Mouse (Mus musculus) kidney, adult 9 months (tissue): ENCODE data around the gene Gnaq.

Experiments
- DNase-seq: peaks from one replicate; pipeline ENCODE4 v3.0.0; 2022

The Gnaq gene

DNA sequence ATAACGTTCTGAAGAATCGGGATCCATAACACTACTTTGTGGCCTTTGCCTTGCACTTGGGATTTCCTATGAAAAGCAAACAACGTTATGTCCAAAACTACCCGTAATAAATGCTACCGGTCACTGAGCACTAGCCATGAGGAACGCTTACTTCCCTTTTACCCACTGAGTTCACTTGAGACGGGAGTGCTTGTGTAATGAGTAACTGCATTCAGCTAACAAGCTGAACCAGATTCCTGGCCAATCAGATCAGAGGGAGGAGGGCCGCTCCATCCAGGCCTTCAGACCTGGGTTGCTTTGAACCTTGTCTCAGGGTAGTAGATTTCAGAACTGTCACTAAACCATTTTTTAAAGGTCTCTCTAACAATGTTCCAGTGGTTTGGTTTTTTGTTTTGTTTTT is 193.3 kb downstream of the Gnaq start:
- peak; percentile 94 for DNase-seq

DNA sequence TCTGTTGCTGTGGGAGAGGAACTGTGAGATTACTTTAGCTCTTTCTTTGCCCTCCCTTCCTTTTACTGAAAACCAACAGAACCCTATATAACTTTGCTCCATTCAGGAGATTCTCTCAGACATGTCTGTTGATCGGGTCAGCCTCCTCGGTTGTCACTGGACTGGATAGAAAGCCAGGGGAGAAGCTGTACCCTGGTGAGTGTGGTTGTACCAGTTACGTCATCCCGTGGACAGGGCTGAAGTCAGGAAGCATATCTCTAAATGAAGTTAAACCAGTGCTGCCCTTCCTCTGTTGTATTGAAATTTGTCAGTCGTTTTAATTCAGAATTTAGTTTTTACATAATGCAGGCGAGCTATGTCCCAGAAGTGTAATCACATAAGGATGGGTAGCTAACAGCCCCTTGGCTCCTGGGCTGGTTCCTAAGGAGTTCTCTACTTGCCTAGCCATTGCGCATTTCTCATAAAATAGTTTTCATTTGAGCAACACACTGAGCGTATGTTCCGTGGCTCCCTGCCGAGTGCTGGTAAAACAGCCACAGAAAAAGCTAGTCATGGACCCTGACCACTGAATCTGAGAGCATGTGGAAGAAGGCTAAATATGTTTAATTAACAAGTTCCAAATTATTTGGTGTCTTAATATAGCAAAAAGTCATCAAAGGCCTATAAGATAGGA is 194.9 kb downstream of the Gnaq start:
- no peak for DNase-seq

DNA sequence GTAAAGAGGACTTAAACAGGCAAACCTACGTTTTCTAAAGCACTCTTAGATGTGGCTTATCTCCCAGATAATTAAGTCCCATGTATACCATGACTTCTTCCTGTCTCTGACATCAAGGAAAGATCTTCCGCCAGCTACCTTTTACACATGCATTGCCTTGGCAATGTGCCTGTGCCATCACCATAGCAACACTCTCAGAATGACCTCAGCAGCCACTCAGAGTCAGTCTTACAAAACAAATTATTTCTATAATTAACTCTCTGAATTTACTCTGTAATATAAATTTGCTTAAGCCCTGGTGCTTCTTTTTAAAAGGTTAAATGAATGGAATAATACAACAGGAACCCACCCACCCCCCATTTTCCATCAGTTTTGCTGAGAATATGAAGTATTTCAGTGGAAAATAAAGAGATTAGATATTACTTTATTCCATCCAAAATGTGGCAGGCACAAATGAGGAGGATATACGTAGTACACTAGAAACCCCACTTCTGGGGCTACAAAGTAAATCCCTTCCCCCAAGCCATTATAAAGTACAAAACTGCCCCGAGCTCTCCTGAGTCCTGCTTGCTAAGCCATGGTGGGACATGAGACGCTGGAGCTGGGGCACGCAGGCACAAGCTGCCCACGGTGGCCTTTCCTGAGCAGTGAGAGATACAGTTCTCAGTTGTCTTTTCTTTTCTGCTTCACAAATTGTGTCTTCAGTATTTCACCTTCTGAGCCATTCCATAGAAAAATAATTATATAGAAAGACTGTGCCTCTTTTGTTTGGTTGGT is 195.6 kb downstream of the Gnaq start:
- peak; percentile 80 for DNase-seq

DNA sequence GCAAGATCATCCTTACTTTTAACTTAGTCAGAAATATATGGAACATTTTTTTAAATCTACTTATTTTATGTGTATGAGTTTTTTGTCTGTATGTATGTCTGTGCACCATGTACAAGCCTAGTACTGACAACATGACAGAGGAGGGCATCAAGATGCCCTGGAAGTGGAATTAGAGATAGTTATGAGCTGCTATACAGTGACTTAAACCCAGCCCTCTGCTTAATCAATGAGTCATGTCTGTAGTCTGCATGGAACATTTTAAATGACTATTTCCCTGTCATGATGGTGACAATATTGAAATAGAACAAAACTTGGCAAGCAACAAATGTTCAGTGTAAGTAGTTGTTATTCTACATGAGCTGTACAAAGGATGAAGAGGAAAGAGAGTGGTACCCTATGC is 196.4 kb downstream of the Gnaq start:
- no peak for DNase-seq

DNA sequence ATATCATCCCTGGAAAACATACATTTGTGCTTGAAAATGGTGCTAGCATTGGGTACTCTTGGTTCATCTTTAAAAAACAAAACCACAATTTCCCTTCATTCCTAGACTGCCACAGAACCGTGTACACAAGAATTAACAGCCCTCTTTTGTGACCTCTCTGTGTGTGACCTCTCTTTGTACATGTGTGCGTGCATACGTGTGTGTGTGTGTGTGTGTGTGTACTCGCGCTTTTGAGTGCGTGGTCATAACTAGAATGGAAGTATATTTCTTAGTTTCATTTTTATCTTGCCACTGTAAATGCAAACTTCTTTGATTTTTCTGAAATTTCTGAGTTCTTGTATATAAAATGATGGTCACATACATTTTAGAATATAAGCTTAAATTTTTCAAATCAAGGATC is 197.0 kb downstream of the Gnaq start:
- DNase-seq, result no peak

DNA sequence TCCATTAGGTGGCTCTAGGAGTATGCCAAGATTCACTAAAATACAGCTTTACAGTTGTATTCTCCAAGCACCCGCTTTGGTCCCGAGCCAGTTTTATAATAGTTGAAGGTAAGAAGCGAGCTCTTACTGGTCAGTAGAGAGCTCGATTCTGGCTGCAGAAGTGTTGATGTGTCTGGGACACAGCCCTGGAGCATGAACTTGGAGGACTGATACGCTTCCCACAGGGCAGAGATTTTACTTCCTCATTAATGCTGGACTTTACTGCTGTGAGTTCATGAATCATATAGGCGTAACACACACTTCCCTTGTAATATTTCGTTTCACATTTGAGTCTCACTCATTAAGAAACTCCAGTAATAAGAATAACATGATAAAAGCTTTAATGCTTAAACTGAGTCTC is 197.5 kb downstream of the Gnaq start:
- no peak for DNase-seq

DNA sequence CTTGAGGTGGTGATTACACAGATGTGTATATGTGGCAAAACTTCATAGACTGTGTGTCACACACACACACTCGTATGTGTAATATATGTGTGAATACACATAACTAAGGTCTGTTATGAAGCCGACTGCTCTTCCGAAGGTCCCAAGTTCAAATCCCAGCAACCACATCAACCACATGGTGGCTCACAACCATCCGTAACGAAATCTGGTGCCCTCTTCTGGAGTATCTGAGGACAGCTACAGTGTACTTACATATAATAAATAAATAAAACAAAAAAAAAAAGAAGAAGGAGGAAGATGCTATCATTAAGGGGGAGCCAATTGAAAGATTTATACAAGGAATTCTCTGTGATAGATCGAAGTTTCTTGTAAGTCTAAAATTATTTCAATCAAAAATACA is 198.4 kb downstream of the Gnaq start:
- DNase-seq, result no peak

DNA sequence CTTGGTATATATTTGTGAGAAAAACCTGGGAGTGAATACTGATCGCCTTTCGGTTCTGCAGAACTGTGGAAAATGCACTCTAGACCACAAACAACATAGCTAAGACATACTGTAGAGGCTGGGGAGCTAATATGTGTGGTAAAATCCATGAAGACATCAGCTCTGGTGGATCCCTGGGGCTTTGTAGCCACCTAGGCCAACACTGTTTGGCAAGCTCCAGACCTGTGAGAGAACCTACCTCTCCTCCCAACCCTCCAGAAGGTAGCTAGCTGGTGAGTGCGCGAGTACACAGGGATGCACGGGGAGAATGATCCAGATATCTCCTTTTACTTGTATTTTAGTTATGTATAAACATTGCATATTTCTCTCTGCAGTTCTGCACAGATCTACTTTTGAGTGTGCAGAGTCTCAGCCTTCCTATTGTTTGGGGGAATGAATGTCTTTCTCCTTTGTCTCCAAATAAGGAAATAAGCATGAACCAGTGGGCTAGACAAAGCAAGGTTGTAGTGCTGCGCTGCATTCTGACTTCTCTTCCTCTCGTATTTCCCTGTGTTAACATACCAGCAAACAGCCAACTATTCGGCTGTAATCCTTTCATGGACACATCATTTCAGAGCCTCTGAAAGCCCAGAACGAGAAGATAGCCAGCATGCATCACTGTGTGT is 205.4 kb downstream of the Gnaq start:
- no peak for DNase-seq

DNA sequence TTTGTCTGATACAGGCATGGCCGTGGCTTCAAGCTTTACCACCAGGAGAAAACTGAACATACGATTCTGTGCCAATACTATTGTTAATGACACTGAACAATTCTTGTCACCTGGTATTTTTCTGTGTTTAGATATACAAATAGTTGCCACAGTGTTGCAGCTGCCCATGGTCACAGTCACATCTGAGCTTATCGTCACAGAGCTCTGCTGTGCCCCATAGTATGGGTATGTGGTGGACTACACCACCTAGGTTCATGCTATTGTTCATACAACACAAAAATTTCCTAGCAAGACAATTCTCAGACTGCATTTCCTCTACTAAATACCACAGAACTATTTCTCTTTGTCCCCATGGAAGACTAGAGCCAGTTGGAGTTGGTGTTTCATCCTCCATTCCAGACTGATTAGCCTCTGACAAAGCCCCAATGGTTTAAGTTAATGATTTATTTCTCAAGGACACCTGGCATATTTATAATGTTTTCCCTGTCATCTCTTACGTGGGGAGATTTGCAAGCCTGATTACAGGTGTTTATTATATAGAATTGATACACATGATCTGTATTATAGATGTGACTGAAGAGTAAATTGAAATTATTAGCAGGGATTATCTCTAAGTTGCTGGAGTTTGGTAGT is 207.4 kb downstream of the Gnaq start:
- DNase-seq, result no peak

DNA sequence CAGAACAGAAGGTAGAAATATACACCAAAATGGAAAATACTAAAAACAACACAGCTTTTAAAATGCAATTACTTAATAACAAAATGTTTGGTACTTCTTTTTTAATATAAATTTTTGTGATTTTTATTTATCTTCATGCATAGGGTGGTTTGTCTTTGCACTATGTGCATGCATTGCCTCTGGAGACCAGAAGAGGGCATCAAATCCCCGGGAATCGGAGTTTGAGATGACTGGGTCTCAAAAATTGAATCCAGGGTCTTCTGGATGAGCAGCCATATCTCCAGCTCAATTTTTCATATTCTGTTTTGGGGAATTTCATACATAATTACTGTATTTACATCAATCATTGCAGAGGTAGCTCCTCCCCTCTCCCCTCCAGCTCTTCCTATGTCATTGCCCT is 210.1 kb downstream of the Gnaq start:
- no peak for DNase-seq

DNA sequence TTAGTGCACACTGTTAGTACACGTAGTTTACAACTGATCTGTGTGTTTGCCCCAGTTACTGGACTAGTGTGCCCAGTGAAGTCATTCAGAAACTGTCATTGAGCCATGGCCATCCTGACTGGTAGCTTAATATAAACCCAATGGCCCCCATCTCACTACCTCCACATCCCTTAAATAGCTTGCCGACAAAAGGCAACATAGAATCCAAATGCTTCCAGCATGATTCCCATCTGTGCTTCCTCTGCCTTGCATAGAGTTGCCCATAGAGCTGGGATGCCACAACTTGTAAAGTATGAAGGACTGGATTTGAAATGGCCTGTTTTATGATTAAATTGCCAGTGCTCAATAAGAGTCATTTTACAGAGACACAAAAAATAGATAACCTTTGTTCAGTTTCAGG is 212.9 kb downstream of the Gnaq start:
- DNase-seq, result no peak

DNA sequence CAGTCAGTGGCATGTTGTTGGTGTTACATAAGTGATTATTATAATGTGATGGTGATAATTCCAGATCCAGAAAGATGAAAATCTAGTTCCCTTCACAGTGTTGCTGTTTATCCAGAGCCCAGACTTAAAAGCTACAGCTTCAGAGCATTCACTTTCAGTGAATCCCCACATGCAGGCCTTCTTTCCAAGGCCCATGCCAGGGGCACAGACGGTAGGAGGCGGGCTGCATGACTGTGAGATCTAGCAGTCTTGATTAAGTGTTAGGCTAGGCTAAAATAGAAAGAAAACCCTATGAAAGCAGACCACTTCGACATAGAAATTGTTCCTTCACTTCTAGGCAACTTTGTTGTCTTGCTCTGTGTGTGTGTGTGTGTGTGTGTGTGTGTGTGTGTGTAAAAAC is 214.4 kb downstream of the Gnaq start:
- no peak for DNase-seq

DNA sequence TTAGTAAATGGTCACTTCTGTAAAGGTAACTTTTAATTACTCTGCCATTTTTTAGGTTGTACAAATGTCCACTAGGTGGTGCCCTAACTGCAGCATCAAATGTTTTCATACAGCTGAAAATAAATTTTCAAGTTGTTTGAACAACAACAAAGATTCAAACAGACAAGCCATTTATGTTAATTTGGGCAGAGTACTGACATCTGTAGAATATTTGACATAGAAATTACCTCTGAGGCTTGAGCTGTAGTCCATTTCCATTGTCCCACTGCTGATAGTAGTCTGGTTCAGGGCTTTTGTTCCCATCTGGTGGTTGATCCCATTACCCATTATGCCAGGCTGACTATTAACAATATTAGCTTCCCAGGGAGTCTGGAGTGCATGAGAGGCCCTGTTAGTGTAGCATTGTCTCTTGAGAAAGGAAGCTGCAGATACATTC is 221.1 kb downstream of the Gnaq start:
- DNase-seq, result peak; percentile 62

DNA sequence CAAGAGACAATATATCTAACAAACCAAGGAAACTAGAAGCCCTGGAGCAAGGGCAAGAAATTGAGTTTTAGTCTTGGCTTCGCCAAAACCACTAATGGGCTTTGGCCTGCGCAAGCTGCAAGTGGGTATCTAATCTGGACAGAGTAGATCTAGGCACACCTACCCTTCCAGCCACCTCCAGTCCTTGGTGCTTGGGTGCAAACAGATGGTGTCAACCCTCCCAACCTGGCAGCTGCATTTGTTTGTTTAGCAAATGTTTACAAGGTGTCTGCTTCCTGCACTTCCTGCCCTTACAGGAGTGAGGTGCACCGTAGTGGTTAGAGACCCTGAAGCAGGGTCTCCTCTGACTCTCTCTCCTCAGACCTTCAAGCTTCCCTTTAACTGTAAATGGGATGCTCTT is 225.5 kb downstream of the Gnaq start:
- no peak for DNase-seq

DNA sequence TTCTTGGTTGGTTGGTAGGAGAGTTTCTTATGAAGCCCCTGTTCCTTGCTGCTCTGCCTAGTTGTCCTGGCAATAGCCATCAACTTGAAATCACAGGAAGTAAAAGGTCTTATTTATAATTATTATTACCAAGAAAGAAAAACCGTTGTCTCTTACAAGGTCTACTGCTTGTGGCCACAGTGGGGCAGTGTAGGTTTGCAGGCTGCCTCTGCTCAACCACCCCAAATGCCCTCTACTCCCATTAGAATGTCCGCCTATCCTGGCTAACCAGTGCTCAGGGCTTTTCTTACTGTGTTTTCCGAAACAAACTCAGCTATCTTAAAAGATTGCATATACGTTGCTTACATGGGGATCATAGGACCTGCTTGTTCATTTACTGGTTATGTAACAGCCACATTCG is 226.3 kb downstream of the Gnaq start:
- DNase-seq, result peak; percentile 58

DNA sequence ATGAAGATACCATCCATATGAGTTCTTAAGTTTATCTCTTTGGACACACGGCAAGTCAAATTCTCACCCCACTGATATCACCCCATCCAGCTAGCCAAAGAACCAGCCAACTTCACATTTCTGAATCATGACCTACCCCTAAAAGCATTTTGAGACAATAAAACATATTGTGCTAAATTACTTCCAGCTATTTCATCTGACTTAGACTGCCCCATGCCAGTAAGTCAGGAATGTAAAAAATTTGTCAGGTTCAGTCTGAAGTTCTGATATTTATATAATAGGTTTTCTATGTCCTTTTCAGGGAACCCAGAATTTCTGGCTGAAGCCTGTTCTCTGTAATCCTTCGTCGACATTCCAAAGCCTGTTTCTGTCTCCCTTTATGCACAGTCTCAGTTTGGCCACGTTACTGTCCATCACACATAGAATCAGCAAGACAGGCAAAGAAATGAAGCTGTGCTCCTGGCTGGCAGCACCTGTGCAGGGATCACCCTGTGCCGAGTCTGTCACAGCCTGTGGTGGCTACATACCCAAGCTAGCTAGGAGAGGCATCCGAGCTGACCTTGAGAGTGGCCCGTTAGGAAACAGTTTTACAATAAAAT is 233.9 kb downstream of the Gnaq start:
- no peak for DNase-seq

DNA sequence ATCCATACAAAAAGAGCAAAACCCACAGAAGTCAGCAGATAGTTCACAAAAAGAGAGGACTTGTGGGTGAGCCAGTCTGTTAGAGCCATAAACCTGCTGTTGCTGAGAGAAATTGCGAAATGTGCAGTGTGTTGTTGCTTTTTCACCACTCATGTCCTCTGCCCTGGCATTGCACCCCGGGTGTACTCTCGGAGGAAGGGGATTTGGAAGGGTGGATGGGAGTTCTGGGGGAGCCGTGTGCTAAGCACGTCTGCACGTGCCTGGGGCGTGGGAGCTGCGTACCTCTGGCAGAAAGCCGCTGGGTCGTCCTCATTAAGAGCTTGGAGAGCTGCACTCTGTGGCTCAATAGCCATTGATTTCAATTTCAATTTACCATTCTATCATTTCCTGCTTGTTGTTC is 234.6 kb downstream of the Gnaq start:
- no peak for DNase-seq

DNA sequence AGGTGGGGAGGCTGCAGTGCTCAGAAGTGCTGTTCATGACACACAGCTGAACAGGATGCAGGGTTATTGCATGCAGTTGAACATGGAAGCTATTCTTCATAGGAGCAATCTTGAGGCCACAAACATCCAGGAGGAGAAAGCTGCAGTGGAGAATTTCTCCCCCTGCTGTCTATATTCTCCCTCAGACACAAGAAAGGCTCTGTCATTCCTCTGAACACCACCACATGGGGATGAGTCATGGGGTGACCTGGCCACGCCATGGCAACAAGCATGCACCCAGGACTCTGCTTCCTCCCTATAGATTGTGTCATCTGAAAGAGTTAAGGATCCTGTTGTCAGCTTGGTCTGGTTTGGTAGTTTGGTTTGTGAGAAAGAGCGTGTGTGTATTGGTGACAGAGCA is 239.0 kb downstream of the Gnaq start:
- no peak for DNase-seq

DNA sequence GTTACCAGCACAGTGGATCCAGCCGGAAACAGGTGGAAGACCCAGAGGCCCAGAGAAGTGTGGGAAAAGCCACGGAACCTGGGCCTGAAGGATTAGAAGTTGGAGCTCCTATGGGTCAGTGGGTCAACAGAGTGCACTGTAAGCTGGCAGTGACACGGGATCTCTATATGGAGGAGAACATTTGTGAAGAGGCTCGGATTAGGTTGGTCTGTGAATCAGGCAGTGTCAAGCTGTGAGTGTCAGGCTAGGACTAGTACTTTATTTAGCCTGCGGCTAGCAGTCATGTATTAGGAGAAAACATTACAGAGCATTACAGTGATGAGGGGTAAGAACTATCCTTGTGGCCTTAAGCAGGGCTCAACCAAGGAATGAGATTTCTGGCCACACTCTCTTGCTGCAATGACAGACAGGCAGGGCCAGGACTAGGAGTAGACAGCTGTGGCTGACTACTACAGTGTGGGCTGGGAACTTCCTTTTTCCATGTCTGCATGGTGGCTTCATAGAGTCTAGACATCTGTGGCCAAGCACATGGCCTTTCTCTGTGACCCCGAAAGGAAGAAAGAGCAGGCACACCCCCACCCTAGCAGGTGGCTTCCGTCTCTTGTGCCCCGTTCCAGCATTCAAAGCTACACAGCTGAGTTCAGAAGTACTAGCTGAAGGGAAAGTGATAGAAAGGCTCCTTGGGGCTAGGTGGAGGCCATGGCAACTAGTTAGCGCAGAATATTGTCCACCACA is 240.3 kb downstream of the Gnaq start:
- DNase-seq, result no peak

DNA sequence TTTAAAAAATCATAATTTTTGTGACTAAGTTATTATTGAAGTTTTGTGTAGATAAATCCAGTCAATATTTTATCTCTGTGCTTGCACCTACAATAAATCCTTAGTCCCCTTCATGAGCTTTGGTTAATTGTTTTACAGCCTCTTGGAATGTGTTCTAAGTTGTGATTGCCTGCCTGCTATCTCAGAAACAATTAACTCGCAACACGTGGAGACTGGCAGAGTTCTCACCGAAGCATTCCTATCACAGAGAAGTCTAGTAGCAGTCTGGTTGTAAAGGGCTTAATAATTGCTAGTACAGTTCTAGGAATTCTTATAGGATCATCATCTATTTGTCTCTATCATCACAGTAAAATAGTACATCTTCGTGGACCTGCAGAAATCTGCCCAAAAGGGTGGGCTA is 243.2 kb downstream of the Gnaq start:
- DNase-seq, result no peak

DNA sequence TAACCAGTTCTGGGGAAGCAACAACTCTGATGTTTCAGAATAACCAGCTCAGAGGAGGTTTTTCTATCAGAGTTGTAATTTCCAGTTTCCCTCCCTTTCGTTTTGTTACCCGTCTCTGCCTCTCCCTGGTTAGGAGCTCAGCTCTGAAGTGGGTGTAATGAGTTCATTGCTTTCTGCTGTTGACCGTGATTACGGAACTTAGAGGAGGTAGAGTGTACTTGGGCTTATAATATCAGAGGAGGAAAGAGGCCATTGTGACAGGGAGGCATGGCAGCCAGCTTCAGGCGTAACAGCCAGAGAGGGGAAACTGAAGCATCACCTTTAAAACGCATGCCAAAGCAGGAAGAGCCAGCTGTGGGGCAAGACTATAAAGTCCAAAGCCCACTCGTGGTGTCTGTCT is 245.9 kb downstream of the Gnaq start:
- no peak for DNase-seq

DNA sequence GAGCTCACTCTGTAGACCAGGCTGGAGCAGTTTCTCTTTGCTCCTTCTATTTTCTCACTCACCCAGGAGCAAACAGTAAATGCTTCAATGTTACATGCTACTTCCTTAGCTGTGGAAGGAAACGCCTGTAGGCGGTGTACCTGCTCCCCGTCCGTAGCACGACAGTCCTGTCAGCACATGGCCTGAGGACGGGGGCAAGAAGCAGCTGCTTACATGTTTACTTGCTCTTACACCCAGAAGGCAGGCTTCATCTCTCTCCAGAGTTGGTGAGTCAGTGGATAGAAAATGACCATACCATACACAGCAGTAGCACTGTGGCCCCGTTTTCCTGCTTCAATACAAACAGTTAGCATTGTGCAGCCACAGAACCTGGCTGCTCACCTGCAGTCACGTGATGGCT is 247.1 kb downstream of the Gnaq start:
- no peak for DNase-seq

DNA sequence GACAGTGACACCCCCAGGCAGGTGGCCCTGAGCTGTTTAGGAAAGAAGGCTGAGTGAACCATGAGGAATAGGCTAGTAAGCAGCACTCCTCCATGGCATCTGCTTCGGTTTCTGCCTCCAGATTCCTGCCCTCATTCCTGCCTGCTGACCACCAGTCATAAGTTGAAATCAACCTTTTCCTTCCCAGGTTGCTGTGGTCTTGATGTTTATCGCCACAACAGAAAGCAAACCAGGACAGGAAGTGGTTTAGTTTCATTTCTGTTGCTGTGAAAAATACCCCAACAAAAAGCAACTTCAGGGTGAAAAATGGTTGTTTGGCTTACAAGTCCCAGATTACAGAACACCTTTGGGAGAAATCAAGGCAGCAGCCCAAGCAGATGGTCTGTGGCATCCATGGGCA is 249.8 kb downstream of the Gnaq start:
- DNase-seq, result no peak
